Mouse (Mus musculus) stomach, postnatal 0 days (tissue): Measurements from ENCODE around the gene Dstn.

Source experiments
- CTCF ChIP-seq: IDR thresholded peaks from 2 replicates; pipeline ENCODE4 v1.5.1; 2016; ENCODE audit warnings: antibody characterized with exemption, low read depth, mild to moderate bottlenecking, moderate library complexity
- EP300 ChIP-seq: optimal IDR thresholded peaks from 2 replicates; pipeline ENCODE3; 2016; ENCODE audit warnings: antibody characterized with exemption

GRCm38 (mm10) chr2:143889131-143889859, 25.8 kb upstream of the Dstn start:
- TF ChIP-seq CTCF (no peak), EP300 (no peak)
